Mouse (Mus musculus) bone marrow macrophage, adult 2 months (primary cell): ENCODE results near the gene Tfb2m. TPM values are rescaled to one million over a fixed set of nuclear protein-coding genes. Genes with fewer than 3 reads are reported as not detected.

Experiments used
- H3K27ac ChIP-seq: 2 replicates; pipeline ENCODE4 v1.5.1; 2012; ENCODE audit warnings: low read depth, low read length; ENCODE audit not compliant: insufficient read depth
- H3K4me1 ChIP-seq: 2 replicates; pipeline ENCODE4 v1.6.1; 2012; ENCODE audit warnings: low read length; ENCODE audit not compliant: control insufficient read depth, insufficient read depth
- H3K4me3 ChIP-seq: 2 replicates; pipeline ENCODE4 v1.5.1; 2012; ENCODE audit warnings: mild to moderate bottlenecking, low read length, moderate library complexity; ENCODE audit not compliant: insufficient read depth
- CTCF ChIP-seq: IDR thresholded peaks from 2 replicates; pipeline ENCODE4 v1.5.1; 2012; ENCODE audit warnings: low read depth, mild to moderate bottlenecking, low read length, moderate library complexity
- POLR2A ChIP-seq: IDR thresholded peaks from 2 replicates; pipeline ENCODE4 v1.6.1; 2012; ENCODE audit warnings: mild to moderate bottlenecking, low read depth, low read length, borderline replicate concordance
- polyA plus RNA-seq: library from polyadenylated mRNA; stranded (reverse); fragments of >200 nt; gene quantifications from 2 replicates; pipeline ENCODE4 v1.2.4, GENCODE M21; 2012; ENCODE audit not compliant: missing spikeins, insufficient read depth, insufficient read length

Gene Tfb2m
- polyA plus RNA-seq, 1 experiment: 17.1 TPM

DNA sequence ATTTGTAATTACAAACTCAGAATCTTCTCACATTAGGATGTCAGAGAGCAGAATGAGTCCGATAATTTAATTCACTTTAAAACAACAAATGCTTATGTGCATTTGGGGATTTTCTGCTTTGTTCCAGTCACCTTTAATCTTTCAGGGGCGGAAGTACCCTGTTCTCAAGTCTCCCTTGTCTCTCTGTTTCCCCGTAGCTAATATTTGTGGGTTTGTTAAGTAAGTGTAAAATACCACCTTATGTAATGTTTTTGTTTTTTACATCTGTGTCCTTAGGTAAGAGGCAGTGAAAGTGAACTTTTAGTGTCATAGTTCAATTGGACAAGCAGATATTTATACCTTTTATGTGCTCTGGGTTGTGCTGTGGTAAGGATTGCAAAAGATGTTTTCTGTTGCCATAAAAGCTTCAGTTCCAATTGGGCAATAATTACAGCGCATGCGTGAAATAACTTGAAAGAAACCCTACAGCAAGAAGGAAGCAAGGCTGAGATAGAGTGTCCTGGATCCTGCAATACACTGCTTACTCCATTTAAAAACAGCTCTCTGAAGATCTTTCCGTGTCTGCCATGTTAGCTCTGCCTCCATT lies 14.9 kb upstream of the Tfb2m start:
- Histone ChIP-seq H3K4me1 (peaks cover 25% of the 10 kb centered on the region), H3K27ac (no peak overlapping the region), H3K4me3 (no peak overlapping the region)
- TF ChIP-seq CTCF (no peak), POLR2A (no peak)

DNA sequence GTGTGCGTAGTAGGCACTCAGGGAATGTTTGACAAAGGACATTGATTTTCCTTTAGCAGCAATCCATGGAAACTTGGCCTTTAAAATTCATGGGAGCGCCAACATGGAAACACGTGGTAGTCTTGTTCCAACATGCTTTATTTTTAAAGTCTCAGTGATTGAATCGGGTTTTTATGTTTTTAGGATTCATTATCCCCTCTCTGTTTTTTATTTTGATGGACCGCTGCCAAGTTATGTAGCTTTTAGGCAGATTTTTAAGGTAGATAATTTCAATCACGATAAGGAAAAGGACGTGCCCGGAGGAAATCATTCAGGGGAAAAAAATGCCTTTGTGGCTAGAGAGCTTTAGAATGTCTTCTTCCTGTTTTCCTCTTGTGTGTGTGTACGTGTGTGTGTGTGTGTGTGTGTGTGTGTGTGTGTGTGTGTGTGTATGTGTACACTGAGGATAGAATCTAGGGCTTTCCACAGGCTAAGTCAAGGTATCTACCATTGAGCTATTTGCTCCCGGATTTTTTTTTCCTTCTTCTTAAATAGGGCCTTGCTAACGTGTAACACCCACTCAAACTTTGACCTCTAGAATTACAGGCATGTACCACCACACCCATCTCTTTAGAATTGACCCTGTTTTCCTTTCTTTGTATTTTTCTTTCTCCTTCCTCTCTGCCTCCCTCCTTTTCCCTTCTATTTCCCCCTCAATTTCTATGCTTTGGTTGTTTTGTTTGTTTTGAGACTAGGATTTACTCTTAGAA lies 13.6 kb upstream of the Tfb2m start:
- H3K4me3 ChIP-seq: no peak overlapping the region
- TF ChIP-seq POLR2A (no peak), CTCF (no peak)
- no peak overlapping the region for H3K27ac ChIP-seq
- peaks cover 25% of the 10 kb centered on the region for H3K4me1 ChIP-seq

DNA sequence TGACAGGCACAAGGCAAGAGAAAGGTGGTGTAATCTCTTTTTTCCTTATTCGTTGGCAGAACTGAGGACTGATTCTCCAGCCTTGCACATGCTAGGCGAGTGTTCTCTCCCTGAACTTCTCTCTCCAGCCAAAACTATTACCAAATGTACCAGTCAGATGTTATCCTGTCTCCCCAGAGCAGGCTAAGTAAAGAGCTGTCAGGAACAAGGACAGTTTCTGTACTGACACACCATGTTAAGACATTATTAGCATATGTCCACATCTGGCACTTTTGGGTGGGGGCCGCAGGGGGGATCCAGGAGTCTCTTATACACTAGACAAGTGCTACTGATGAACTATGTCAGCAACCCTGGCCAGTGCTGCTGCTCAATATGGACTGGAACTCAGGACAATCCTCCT lies 10.9 kb upstream of the Tfb2m start:
- no peak for TF ChIP-seq CTCF
- TF ChIP-seq POLR2A: no peak
- H3K27ac ChIP-seq: no peak overlapping the region
- no peak overlapping the region for H3K4me3 ChIP-seq
- H3K4me1 ChIP-seq: peaks cover 28% of the 10 kb centered on the region

DNA sequence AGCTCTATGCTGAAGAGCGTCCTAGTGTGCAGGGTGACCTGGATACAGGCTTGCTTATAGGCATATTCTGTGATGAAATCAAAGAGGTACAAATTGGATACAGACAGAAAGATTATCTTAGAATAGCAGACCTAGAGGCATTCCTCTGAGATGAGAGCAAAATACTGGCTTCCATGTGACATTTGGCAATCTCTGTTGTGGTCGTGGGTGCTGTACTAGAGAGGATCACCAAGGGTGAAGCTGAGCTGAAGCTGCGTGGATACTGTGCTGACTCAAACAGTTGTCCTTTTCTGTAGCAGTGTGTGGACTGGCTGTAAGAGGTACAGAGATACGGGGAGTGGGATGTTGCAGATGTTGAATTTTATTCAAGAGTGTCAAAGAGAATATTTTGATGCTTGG lies 7.9 kb upstream of the Tfb2m start:
- TF ChIP-seq CTCF: no peak
- TF ChIP-seq POLR2A: no peak
- no peak overlapping the region for H3K27ac ChIP-seq
- H3K4me1 ChIP-seq: peaks cover 13% of the 10 kb centered on the region
- no peak overlapping the region for H3K4me3 ChIP-seq

DNA sequence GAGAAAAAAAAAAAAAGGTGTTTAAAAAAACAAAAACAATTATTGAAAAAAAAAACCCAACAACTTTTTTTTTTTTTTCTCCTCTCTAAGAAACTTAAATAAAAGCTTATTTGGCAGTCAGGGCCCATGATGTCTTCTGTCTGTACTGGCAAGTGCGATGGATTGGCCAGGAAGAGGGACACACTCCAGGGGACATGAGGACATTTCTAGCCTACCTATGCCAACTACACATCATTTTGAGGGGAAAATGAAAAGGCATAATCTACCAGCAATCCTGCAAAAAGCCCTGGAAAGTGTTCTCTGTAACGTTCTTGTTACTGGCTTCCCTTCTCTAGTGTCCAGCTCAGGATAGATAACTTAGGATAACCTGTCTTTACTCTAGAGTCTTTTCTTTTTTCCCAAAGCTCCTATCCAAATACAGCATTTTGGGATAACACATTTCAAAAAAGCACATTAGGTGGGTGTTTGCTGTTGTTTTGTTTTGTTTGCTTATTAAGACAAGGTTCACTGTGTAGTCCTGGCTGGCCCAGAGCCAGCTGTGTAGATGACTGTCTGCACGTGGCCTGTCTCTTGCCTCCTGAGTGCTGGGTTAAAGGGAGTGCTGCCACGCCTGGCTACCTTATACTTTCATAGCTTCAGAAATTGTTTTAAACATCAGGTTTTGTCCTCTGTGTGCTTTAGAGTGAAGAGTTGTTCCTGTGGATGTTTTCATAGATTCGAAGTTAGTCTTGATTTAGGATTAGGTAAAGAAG lies 7.3 kb upstream of the Tfb2m start:
- TF ChIP-seq CTCF: no peak
- TF ChIP-seq POLR2A: no peak
- Histone ChIP-seq H3K4me1 (peaks cover 16% of the 10 kb centered on the region), H3K27ac (no peak overlapping the region), H3K4me3 (no peak overlapping the region)

DNA sequence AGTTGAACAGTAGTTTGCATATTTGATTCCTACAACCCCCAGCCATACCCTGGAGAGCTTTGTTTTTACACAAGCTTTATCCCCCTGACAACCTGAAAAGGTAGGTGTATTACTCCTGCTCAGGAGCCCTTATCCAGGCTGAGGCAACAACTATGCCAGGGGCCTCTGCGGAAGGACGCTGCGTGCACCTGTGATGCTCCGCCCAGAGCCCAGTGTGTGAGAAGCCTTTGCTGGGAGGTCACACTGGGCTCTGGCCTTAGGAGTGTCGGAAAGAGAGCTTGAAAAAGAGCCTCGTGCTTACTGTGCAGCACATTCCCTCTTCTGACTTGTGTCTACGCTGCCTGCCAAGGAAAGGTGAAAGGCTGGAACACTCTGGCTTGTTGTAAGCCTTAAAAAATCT lies 6.7 kb upstream of the Tfb2m start:
- Histone ChIP-seq H3K27ac (no peak overlapping the region), H3K4me1 (peaks cover 21% of the 10 kb centered on the region), H3K4me3 (no peak overlapping the region)
- no peak for TF ChIP-seq POLR2A
- TF ChIP-seq CTCF: no peak

DNA sequence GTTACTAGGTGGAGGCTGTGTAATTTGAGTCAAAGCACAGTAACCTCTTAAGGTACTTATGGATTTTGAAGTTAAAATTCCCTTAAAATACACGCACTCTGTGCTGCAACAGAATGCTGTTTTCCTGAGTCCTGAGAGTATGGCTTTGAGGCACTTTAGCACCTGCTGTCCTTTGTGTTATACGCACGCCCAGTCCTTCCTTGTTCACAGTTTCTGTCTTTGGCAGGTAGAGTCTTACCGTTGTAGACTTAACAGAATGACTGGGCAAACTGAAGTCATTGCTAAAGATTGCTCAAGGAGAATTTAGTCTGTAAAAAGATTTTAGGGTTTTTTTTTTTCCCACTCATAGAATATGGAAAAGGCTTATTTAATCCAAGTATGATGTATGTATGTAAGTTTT lies 5.9 kb upstream of the Tfb2m start:
- Histone ChIP-seq H3K27ac (no peak overlapping the region), H3K4me3 (no peak overlapping the region), H3K4me1 (peaks cover 25% of the 10 kb centered on the region)
- TF ChIP-seq CTCF (no peak), POLR2A (no peak)

DNA sequence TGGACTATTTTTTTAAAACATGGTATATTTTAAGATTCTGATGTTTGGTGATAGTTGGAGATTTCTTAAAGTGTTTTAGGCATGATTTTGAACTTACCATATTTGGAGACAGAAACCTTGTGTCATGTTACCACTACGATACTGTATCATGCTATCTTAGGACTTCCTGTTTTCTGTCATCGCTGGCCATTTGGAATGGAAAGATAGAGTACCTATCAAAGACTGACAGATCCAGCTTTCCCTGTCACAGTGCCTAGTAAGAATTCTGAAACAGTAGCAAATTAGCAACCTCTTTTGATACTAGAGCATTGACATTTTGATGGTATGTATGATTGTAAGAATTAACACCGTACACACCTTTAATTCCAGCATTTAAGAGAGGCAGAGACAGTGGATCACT lies 5.3 kb upstream of the Tfb2m start:
- Histone ChIP-seq H3K4me3 (no peak overlapping the region), H3K4me1 (peaks cover 25% of the 10 kb centered on the region), H3K27ac (no peak overlapping the region)
- TF ChIP-seq CTCF (no peak), POLR2A (no peak)

DNA sequence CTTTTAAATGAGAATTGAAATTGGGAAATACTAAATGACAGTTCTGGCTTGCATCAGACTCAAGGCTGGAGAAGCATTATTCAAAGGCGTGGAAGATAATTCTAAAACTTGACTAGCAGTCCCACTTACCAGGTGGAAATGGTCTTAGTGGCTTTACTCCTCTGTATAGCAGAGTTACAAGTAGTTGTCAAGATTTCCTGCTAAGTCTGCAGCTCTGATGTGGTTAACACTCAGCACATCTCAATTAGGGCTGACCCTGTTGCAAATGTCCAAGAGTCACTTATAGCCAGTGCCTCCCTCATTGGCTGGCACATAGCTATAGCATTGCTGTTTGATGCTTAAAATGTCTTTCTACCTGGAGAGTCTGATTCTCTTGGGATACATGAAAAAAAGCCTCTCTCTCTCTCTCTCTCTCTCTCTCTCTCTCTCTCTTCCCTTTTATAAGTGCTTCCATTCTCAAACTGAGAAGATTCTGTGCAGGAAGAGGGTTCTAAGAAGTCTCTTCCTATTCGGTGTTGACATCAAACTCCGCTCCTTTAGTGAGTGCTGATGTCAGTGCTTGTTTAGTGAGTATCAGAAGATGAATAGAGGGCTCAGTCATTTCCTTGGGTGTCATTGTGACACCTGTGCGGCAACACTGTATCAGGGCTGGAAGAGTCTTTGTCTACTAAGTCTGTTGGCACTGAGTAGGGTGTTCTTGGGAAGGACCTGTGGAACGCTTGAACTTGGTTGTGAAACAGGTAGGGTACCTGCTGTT lies 3.1 kb upstream of the Tfb2m start:
- no peak for TF ChIP-seq POLR2A
- no peak for TF ChIP-seq CTCF
- no peak overlapping the region for H3K4me3 ChIP-seq
- H3K4me1 ChIP-seq: peaks cover 30% of the 10 kb centered on the region

More for the DNA sequence above, 3.1 kb upstream of the Tfb2m start:
- H3K27ac ChIP-seq: no peak overlapping the region
